Mouse (Mus musculus) lung, postnatal 0 days (tissue): ENCODE measurements around the gene Zpbp.

Experiments
- CTCF ChIP-seq: IDR thresholded peaks from 2 replicates; pipeline ENCODE4 v1.5.1; 2016; ENCODE audit warnings: antibody characterized with exemption, mild to moderate bottlenecking
- EP300 ChIP-seq: IDR thresholded peaks from 2 replicates; pipeline ENCODE4 v1.6.1; 2016; ENCODE audit warnings: antibody characterized with exemption, mild to moderate bottlenecking, control low read depth

GRCm38 (mm10) chr11:11283512-11283911, 178.7 kb downstream of the Zpbp start:
- no peak for TF ChIP-seq EP300
- TF ChIP-seq CTCF, result no peak
